Mouse (Mus musculus): Measurements from ENCODE around the gene Gm44579. TPM values are rescaled to one million over a fixed set of nuclear protein-coding genes. Genes with fewer than 3 reads are reported as not detected.

Gene Gm44579
- total RNA-seq, 4 experiments from 2014 or later: not detected

Other genes starting within 250 kb of the Gm44579 start
- gene Col2a1, start 216.3 kb downstream of the Gm44579 start, total RNA-seq (2022): under 1 TPM; 0.19 to 0.51 (median 0.38) TPM
- gene Pfkm, start 128.4 kb downstream of the Gm44579 start, total RNA-seq (2022): 1,000 to 10,000 TPM; 2,927 to 3,255 (median 3,175) TPM
- 1 to 10 TPM; 7.2 to 10.0 (median 8.5) TPM for gene Senp1, start 127.2 kb downstream of the Gm44579 start, total RNA-seq (2022)
- gene Asb8, start 55.4 kb downstream of the Gm44579 start, total RNA-seq (2022): 100 to 1,000 TPM; 123 to 141 (median 129) TPM
- gene Ccdc184, start 53.8 kb downstream of the Gm44579 start, total RNA-seq (2022): not detected
- gene Olfr288, start 25.4 kb downstream of the Gm44579 start, total RNA-seq (2022): not detected
- not detected for gene Olfr287, start 79 bp upstream of the Gm44579 start, total RNA-seq (2022)
- not detected for gene Olfr286, start 13.5 kb upstream of the Gm44579 start, total RNA-seq (2022)
- gene H1fnt, start 36.3 kb upstream of the Gm44579 start, total RNA-seq (2022): not detected
- 10 to 100 TPM in 3 of 4 experiments, 1 to 10 TPM in 1; 9.8 to 16.3 (median 13.7) TPM for gene Zfp641, start 75.2 kb upstream of the Gm44579 start, total RNA-seq (2022)
- gene Olfr285, start 96.4 kb upstream of the Gm44579 start, total RNA-seq (2022): not detected
- gene Olfr284, start 120.0 kb upstream of the Gm44579 start, total RNA-seq (2022): not detected
- not detected for gene Olfr283, start 160.0 kb upstream of the Gm44579 start, total RNA-seq (2022)
- not detected for gene Olfr282, start 210.2 kb upstream of the Gm44579 start, total RNA-seq (2022)
- not detected for gene Olfr281, start 231.6 kb upstream of the Gm44579 start, total RNA-seq (2022)
- not detected for gene OR5BS1P, start 248.9 kb upstream of the Gm44579 start, total RNA-seq (2022)

Data from gastrocnemius, adult 8-10 months (tissue).